Mouse (Mus musculus) stomach, postnatal 0 days (tissue): ENCODE measurements around the gene Smg1. TPM values are rescaled to one million over a fixed set of nuclear protein-coding genes. Genes with fewer than 3 reads are reported as not detected.

Experiments
- ATAC-seq: fragments of 200-750 bp; cut with Nextera tagmentation; 2 replicates; pipeline ENCODE4 v1.8.0; 2017; ENCODE audit not compliant: low FRiP score, low TSS enrichment
- DNase-seq: peaks from one replicate; pipeline ENCODE4 v3.0.0-alpha.2; 2016; ENCODE audit warnings: low spot score
- H3K27ac ChIP-seq: fragments of 300-500 bp; sonication (generic); replicated peaks from 2 replicates; pipeline ENCODE4 v1.5.1; 2014; ENCODE audit warnings: mild to moderate bottlenecking, control low read depth
- H3K27me3 ChIP-seq: fragments of 300-500 bp; sonication (generic); 2 replicates; pipeline ENCODE4 v1.6.1; 2014; ENCODE audit warnings: low read length; ENCODE audit not compliant: control insufficient read depth, insufficient read depth
- H3K36me3 ChIP-seq: fragments of 300-500 bp; sonication (generic); 2 replicates; pipeline ENCODE4 v1.6.1; 2014; ENCODE audit warnings: low read length, mixed read lengths; ENCODE audit not compliant: control insufficient read depth, insufficient read depth
- H3K4me1 ChIP-seq: fragments of 300-500 bp; sonication (generic); replicated peaks from 2 replicates; pipeline ENCODE4 v1.6.1; 2014; ENCODE audit warnings: antibody characterized with exemption; ENCODE audit not compliant: control insufficient read depth, insufficient read depth
- H3K4me2 ChIP-seq: fragments of 300-500 bp; sonication (generic); replicated peaks from 2 replicates; pipeline ENCODE4 v1.6.1; 2014; ENCODE audit warnings: low read depth, mild to moderate bottlenecking, control low read depth, moderate library complexity
- H3K4me3 ChIP-seq: fragments of 300-500 bp; sonication (generic); 2 replicates; pipeline ENCODE4 v1.5.1; 2014; ENCODE audit warnings: low read depth, low read length, control low read depth
- H3K9ac ChIP-seq: fragments of 300-500 bp; sonication (generic); 2 replicates; pipeline ENCODE4 v1.6.1; 2014; ENCODE audit warnings: mild to moderate bottlenecking, low read length, control low read depth, mixed read lengths
- H3K9me3 ChIP-seq: fragments of 300-500 bp; sonication (generic); 2 replicates; pipeline ENCODE4 v1.6.1; 2016; ENCODE audit warnings: low read length; ENCODE audit not compliant: control insufficient read depth
- CTCF ChIP-seq: IDR thresholded peaks from 2 replicates; pipeline ENCODE4 v1.5.1; 2016; ENCODE audit warnings: antibody characterized with exemption, low read depth, mild to moderate bottlenecking, moderate library complexity
- EP300 ChIP-seq: optimal IDR thresholded peaks from 2 replicates; pipeline ENCODE3; 2016; ENCODE audit warnings: antibody characterized with exemption
- WGBS: fragments of 180-500 bp; shearing (Covaris S2); extraction: QIAGEN DNeasy Blood & Tissue Kit; methylation state at CpG from one replicate; pipeline ENCODE4 v1.1.7; 2014; 5-methylcytosine and 5-hydroxymethylcytosine counted together
- polyA plus RNA-seq: library from polyadenylated mRNA; unstranded; fragments of >200 nt; fragmentation: Nextera tagmentation; extraction: Ambion mirVana; gene quantifications from 2 replicates; pipeline ENCODE4 v1.2.1, GENCODE M21; 2015

The Smg1 gene
- polyA plus RNA-seq, 1 experiment from 2014 or later, result 8.5 TPM

DNA sequence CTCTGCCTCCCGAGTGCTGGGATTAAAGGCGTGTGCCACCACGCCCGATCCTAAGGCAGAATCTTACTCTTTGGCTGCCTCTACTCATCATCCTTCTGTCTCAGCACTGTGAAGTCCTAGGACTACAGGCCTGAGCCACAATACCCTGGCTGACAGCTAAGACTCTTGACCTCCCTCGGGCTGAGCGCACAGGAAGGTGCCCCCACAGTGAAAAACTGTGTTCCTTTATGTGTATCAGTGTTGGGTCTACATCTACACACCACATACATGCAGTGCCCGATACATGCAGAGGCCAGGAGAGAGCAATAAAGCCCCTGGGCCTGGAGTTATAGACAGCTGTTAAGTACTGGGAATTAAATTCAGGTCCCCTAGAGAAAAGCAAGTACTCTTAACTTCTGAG, 121.2 kb downstream of the Smg1 start:
- no peak overlapping the region for H3K9ac ChIP-seq
- DNase-seq (no peak), ATAC-seq (no peak)
- no peak for TF ChIP-seq EP300
- no peak for TF ChIP-seq CTCF
- H3K4me2 ChIP-seq, result no peak overlapping the region
- no peaks in the 10 kb centered on the region; the same call in 1 of the 2 replicates for H3K4me1 ChIP-seq
- H3K27me3 ChIP-seq, result no peaks in the 10 kb centered on the region
- 97% methylated on average over 7 of the region's 7 CpGs for WGBS
- no peak overlapping the region for H3K27ac ChIP-seq
- no peak overlapping the region for H3K4me3 ChIP-seq
- H3K9me3 ChIP-seq, result no peaks in the 10 kb centered on the region
- peaks cover 15% of the 10 kb centered on the region for H3K36me3 ChIP-seq

GRCm38 (mm10) chr7:118120654-118121053, 122.8 kb downstream of the Smg1 start:
- WGBS, result 76% methylated on average over 1 of the region's 1 CpGs
- no peaks in the 10 kb centered on the region; the same call in 1 of the 2 replicates for H3K4me1 ChIP-seq
- no peak for TF ChIP-seq CTCF
- TF ChIP-seq EP300, result no peak
- H3K9ac ChIP-seq, result no peak overlapping the region
- DNase-seq (no peak), ATAC-seq (no peak)
- H3K9me3 ChIP-seq, result no peaks in the 10 kb centered on the region
- no peak overlapping the region for H3K4me3 ChIP-seq
- peaks cover 12% of the 10 kb centered on the region for H3K36me3 ChIP-seq
- no peak overlapping the region for H3K4me2 ChIP-seq
- no peaks in the 10 kb centered on the region for H3K27me3 ChIP-seq
- H3K27ac ChIP-seq, result no peak overlapping the region

GRCm38 (mm10) chr7:118119946-118120345, 123.5 kb downstream of the Smg1 start:
- no peak for ATAC-seq
- Histone ChIP-seq H3K27me3 (no peaks in the 10 kb centered on the region), H3K36me3 (peaks cover 12% of the 10 kb centered on the region), H3K4me3 (no peak overlapping the region), H3K27ac (peak overlapping the region; percentile 40; the same call in 1 of the 2 replicates), H3K9ac (no peak overlapping the region), H3K9me3 (no peaks in the 10 kb centered on the region), H3K4me2 (no peak overlapping the region), H3K4me1 (peaks cover 2% of the 10 kb centered on the region; the same call in 1 of the 2 replicates)
- no peak for TF ChIP-seq EP300
- TF ChIP-seq CTCF, result no peak
- WGBS, result 69% methylated on average over 5 of the region's 5 CpGs
- DNase-seq, result no peak

DNA sequence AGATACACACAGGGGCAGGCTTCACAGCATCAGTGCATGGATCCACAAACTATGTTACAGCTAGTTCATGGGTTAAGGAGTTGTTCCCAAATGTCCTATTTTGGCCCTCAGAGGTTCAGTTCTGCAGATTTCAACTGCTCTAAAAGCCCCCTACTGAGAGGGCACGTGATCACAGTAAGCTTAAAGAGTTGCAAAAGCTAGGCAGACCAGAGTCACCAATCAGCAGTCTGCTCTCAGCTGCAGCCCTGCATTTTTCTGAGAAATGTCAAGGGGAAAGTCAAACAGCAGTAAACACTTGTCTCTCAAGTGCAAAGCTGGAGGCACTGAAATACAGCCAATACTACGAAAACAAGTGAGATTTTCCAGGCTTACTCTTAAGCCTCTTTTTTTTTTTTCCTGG, 124.3 kb downstream of the Smg1 start:
- Histone ChIP-seq H3K4me1 (peaks cover 5% of the 10 kb centered on the region; the same call in 1 of the 2 replicates), H3K4me3 (no peak overlapping the region)
- 33% methylated on average over 2 of the region's 2 CpGs for WGBS

GRCm38 (mm10) chr7:118118426-118118825, 125.0 kb downstream of the Smg1 start:
- WGBS, result 73% methylated on average over 3 of the region's 3 CpGs
- Histone ChIP-seq H3K9me3 (no peaks in the 10 kb centered on the region), H3K4me1 (peaks cover 5% of the 10 kb centered on the region; the same call in 1 of the 2 replicates), H3K4me3 (no peak overlapping the region), H3K27ac (no peak overlapping the region), H3K27me3 (no peaks in the 10 kb centered on the region), H3K4me2 (no peak overlapping the region), H3K9ac (no peak overlapping the region; the same call in 1 of the 2 replicates), H3K36me3 (peaks cover 14% of the 10 kb centered on the region)
- DNase-seq (no peak), ATAC-seq (no peak)
- TF ChIP-seq EP300 (no peak), CTCF (no peak)

More for the DNA sequence above, 124.3 kb downstream of the Smg1 start:
- Histone ChIP-seq H3K27ac (no peak overlapping the region), H3K4me2 (no peak overlapping the region), H3K9me3 (no peaks in the 10 kb centered on the region), H3K36me3 (peaks cover 12% of the 10 kb centered on the region), H3K27me3 (no peaks in the 10 kb centered on the region), H3K9ac (0 out of 2 replicates have a peak overlapping the region, but pooled peaks have one; percentile 23)
- no peak for ATAC-seq
- no peak for TF ChIP-seq EP300
- no peak for TF ChIP-seq CTCF
- no peak for DNase-seq

- Histone ChIP-seq H3K27me3 (no peaks in the 10 kb centered on the region), H3K9me3 (no peaks in the 10 kb centered on the region), H3K4me3 (no peak overlapping the region), H3K36me3 (peaks cover 14% of the 10 kb centered on the region), H3K4me1 (peaks cover 5% of the 10 kb centered on the region; the same call in 1 of the 2 replicates), H3K27ac (no peak overlapping the region), H3K4me2 (no peak overlapping the region), H3K9ac (no peak overlapping the region)
- no peak for TF ChIP-seq CTCF
- no peak for TF ChIP-seq EP300
- 47% methylated on average over 4 of the region's 4 CpGs for WGBS
- DNase-seq (no peak), ATAC-seq (no peak)
These were observed 125.8 kb downstream of the Smg1 start for GRCm38 (mm10) chr7:118117539-118118210.
